Mouse (Mus musculus): ENCODE measurements around the gene Tcf25.
"Not testable (repeated sequence)": the region's sequence is repeated elsewhere in the genome, so short reads cannot be mapped to it uniquely, and the experiment has no call there.

Gene Tcf25

GRCm38 (mm10) chr8:123410788-123411187 is 37.2 kb downstream of the Tcf25 start:
- in situ Hi-C loops (cut with MboI, MseI): no loop called here

DNA sequence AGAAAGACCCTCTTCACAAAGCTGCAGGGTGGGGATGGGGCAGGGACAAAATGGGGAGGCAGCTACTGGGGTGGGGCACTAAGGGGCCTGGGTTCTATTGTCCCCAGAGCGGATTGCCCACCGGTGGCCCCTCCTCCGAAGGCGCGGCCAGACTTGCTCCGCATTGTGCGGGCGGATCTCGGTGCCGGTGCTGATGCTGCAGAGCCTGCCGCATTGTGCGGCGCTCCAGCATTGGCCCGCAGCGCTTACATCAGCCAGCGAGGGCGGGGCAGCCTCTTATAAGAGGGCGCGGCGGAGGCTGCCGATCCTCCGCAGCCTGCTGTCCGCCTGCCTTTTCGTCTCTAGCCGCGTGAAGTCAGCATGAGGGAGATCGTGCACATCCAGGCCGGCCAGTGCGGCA is 37.7 kb downstream of the Tcf25 start, which contains the start of gene Tubb3:
TSS of gene Tubb3 (plus strand) at position 179 of the 400 bp plus-strand sequence.
- in situ Hi-C loops (cut with MboI, MseI): no loop called here

DNA sequence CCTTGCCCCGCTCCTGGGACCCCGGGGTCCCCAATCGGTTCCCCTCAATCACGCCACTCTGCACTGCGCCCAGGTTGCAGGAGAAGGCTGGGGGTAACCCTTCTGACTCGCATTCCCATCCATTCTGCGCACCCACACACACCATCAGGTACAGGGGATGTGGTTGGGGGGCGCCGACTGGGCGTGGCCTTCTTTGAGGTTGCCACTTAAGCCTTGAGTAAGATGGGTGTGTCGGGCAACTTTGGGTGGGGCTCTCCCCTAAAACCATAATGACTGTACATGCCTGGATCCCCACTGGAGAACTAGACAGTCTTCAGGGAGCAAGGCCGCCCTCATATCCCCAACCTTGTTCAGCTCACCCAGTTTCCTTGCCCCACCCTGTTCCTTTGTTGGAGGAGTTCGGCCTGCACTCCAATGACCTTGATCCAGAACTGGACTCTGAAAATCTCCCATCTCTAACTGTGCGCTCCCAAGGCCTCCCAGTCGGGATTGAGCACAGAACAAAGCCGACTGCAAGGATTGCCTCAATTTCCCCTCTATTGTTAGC is 38.3 kb downstream of the Tcf25 start:
- in situ Hi-C loops (cut with MboI, MseI): no loop called here

DNA sequence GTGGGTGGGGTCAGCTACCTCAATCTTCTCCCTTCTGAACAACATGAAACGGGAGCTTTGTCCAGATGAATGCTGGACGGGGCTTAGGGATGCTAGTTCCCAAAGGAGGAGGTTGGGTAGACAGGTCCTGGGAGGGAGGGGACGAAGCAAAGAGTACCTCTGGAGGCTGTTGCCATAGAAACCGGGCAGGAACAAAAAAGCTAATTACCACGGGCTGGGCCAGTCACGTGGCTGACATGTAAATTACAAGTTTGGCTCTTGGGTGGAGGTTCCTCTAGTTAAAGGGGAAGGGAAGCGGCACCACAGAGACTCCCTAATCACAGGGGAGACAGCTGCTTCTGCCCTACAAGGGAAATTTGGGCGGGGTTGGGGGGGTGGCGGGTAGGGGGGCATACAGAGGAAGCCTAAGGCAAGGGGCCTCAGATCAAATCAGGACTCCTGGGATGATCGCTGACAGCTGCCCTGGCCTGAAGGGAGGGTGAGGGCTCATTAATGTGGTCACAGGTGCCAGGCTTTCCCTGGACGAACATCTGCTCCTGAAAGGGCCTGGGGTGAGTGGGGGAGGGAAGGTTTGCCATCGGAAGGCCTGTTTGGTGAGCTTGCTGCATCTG is 39.1 kb downstream of the Tcf25 start:
- in situ Hi-C loops (cut with MboI, MseI): no loop called here

DNA sequence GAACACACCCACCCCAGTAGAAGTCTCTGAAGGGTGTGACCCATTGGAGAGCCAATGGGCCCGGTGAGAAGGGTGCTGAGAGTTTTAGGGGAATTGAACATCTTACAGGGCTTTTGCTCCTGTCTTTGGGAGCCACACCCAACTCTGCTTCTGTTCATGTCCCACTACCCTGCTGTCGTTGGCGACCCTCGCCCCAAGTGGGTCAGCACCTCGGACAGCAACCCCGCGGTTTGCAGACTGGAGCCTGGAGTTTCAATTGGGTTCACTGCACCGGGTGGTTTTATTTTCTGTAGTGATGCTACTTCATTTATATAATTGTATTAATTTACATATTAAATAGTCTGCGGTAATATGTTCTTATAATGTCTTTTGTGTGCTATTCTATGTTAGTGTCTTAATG is 40.7 kb downstream of the Tcf25 start:
- in situ Hi-C loops (cut with MboI, MseI): no loop called here

DNA sequence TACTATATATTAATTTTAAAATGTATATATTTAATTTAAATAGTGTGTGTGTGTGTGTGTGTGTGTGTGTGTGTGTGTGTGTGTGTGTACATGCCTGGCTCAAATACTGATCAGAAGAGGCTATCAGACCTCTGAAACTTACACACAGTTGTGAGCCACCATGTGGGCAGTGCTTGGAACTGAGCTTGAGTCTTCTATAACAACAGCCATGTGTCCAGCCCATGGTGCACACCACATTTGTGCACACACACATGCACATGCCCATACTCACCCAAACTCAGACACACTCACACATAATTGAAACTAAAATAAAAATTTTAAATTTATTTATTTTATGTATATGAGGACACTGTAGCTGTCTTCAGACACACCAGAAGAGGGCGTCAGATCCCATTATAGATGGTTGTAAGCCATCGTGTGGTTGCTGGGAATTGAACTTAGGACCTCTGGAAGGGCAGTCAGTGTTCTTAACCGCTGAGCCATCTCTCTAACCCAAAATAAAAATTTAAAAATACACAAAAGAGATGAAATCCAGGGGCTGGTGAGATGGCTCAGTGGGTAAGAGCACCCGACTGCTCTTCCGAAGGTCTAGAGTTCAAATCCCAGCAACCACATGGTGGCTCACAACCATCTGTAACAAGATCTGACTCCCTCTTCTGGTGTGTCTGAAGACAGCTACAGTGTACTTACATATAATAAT is 41.6 kb downstream of the Tcf25 start:
- in situ Hi-C loops (cut with MboI, MseI): not testable (repeated sequence)

DNA sequence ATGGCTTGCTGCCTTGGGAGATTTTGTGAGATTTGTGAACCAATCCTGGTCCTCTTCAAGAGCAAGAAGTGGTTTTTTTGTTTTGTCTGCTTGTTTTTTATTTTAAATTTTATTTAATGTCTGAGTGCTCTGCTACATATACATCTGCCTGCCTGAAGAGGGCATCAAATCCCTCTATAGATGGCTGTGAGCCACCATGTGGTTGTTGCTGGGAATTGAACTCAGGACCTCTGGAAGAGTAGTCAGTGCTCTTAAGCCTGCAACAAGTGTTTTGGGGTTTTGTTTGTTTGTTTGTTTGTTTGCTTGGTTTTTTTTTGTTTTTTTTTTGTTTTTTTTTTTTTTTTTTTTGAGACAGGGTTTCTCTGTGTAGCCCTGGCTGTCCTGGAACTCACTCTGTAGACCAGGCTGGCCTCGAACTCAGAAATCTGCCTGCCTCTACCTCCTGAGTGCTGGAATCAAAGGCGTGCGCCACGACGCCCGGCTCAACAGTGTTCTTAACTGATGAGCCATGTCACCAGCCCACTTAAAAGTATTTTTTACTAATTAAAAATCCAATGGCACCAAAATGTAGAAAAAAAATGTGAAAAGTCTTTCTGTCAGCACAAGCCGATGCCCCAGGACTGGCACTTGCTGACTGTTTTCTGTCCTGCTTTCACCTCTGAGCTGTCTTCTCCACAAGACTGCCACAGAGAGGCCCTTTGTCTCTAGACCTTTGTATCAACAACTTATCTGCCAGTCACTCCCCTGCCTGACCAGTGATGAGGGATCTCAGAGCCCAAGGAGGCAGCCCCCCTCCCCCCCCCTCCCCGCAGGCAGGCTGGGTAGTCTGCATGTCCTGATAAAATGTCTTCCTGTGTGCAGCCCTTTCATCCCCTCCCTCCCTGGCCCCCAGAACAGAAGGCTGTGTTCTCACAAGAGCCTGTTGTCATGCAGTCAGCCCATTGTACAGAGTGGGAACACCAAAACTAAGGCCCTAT is 42.7 kb downstream of the Tcf25 start:
- in situ Hi-C loops (cut with MboI, MseI): no loop called here

GRCm38 (mm10) chr8:123416944-123417555 is 43.5 kb downstream of the Tcf25 start:
- in situ Hi-C loops (cut with MboI, MseI): no loop called here

DNA sequence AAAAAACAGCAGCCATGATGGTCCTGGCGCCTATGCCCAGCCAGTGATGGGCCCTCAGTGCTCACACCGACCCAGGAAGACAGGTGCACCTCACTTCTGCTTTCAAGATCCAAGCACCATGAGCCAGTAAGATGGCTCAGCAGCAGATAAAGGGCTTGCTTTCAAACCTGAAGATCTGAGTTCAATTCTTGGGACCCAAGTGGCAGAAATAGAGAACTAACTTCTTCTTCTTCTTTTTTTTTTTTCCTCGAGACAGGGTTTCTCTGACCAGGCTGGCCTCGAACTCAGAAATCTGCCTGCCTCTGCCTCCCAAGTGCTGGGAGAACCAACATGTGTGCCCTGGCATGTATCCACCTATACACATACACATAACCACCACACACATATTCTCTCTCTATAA is 46.2 kb downstream of the Tcf25 start:
- in situ Hi-C loops (cut with MboI, MseI): no loop called here

DNA sequence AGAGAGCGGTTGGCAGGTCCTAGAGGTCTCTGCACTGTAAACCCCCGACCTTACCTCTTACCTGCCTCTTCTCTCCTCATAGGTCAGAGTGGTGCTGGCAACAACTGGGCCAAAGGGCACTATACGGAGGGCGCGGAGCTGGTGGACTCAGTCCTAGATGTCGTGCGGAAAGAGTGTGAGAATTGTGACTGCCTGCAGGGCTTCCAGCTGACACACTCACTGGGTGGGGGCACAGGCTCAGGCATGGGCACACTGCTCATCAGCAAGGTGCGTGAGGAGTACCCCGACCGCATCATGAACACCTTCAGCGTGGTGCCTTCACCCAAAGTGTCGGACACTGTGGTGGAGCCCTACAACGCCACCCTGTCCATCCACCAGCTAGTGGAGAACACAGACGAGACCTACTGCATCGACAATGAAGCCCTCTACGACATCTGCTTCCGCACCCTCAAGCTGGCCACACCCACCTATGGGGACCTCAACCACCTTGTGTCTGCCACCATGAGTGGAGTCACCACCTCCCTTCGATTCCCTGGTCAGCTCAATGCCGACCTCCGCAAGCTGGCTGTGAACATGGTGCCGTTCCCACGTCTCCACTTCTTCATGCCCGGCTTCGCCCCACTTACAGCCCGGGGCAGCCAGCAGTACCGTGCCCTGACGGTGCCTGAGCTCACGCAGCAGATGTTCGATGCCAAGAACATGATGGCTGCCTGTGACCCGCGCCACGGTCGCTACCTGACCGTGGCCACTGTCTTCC is 47.1 kb downstream of the Tcf25 start:
- in situ Hi-C loops (cut with MboI, MseI): no loop called here

- in situ Hi-C loops (cut with MboI, MseI): no loop called here
Measured at GRCm38 (mm10) chr8:123421325-123421724, 47.8 kb downstream of the Tcf25 start.

DNA sequence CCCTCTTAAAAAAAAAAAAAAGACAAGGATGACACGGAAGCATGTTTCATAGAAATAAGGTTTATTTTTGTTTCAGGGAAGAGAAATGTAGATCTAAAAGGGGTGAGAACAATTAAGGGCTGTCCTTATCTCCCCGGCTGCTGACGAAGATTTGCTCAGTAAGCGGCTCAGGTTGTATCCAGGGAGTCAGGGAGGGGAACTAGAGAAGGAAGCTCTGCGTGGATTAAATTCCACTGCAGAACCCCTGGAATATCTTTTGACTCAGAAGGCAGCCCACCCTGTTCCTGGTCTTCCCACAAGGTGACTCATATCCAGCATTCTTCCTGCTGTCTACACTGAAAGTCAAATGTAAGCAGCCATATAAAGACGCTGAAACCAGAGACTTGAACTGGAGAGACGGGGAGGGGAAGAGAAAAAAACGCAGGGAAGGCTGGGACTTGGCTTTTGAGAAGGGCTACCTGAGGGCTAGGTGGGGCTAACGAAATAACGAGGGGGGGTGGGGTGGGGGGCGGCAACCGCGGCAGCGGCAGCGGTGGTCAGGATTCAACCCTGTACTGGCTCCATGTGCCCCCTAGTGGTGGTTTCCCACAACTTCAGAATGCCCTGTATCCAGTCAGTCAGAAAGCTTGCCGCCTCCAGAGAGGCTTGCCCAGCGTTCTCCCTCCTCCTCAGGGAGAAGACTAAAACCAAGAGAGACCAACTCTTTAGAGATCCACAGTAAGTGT is 48.7 kb downstream of the Tcf25 start:
- in situ Hi-C loops (cut with MboI, MseI): no loop called here

DNA sequence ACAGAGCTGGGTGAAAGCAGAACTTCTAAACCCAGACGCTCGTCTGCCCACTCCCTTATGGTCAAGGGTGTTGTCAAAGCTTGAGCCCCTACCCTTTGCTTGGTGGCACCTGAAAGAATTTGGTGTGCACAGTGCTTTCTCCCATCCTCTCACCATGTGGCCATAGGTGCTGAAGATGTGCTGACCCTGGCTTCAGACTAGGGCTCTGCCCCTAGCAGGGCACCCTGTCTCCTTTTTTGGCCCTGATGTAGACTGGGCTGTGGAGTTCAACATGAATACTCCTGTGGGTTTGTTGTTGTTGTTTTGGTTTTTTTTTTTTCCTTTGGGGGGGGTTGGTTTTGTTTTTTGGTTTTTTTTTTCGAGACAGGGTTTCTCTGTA is 49.2 kb downstream of the Tcf25 start:
- in situ Hi-C loops (cut with MboI, MseI): no loop called here

- in situ Hi-C loops (cut with MboI, MseI): no loop called here
Measured at GRCm38 (mm10) chr8:123423441-123423840, 49.9 kb downstream of the Tcf25 start, which contains the start of gene Def8. Gene Def8, plus strand, starts transcription at chr8:123423527.

GRCm38 (mm10) chr8:123426511-123427509 is 53.3 kb downstream of the Tcf25 start:
- in situ Hi-C loops (cut with MboI, MseI): no loop called here

- in situ Hi-C loops (cut with MboI, MseI): no loop called here
Measured at GRCm38 (mm10) chr8:123427639-123428275, 54.2 kb downstream of the Tcf25 start.

DNA sequence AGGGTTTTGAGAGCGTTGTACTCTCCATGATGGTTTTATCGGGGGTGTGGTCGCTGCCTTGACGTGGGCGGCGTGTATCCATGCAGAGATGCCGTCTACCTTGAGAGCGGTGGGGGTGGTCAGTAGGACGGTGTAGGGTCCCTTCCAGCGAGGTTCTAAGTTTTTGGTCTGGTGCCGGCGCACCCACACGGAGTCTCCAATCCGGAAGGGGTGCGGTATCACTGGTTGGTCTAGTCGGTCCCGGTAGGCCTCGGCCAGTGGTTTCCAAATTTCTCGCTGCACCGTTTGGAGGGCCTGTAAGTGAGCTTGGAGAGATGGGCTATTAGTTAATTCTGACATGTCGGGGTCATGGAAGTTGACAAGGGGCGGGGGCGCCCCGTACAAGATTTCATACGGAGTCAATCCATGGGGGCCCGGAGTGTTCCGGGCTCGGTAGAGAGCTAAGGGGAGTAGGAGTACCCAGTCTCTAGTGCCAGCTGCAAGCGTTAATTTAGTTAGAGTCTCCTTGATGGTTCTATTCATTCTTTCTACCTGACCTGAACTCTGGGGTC is 54.9 kb downstream of the Tcf25 start:
- in situ Hi-C loops (cut with MboI, MseI): no loop called here

All from regulatory T cell (primary cell).